Mouse (Mus musculus) CH12.LX (cell line): ENCODE results near the gene Cd164l2. TPM values are rescaled to one million over a fixed set of nuclear protein-coding genes. Genes with fewer than 3 reads are reported as not detected.

Experiments used
- DNase-seq: peaks from one replicate; pipeline ENCODE4 v3.0.0-alpha.2; 2013; ENCODE audit errors: extremely low read depth
- H3K27ac ChIP-seq: 2 replicates; pipeline ENCODE4 v1.5.1; 2012; ENCODE audit warnings: low read depth, mild to moderate bottlenecking, control low read depth, moderate library complexity; ENCODE audit not compliant: insufficient read depth
- H3K27me3 ChIP-seq: replicated peaks from 2 replicates; pipeline ENCODE3; 2012; ENCODE audit warnings: inconsistent platforms
- H3K36me3 ChIP-seq, 2 experiments: replicated peaks in 1 of 2; 2 replicates each; pipeline versions ENCODE3 to v1.6.1; 2012; ENCODE audit warnings: inconsistent platforms in 1 of 2, low read length in 1 of 2, mild to moderate bottlenecking in 1 of 2, mixed read lengths in 1 of 2, moderate library complexity in 1 of 2; ENCODE audit not compliant: control insufficient read depth in 1 of 2, insufficient read depth in 1 of 2
- H3K4me1 ChIP-seq, 2 experiments: 2 replicates each; pipeline ENCODE4 v1.6.1; 2012; ENCODE audit warnings: inconsistent platforms in 1 of 2, moderate library complexity in 1 of 2; ENCODE audit not compliant: insufficient read depth in 2 of 2, control insufficient read depth in 1 of 2
- H3K4me2 ChIP-seq: 2 replicates; pipeline ENCODE4 v1.6.1; 2012; ENCODE audit warnings: low read depth, mild to moderate bottlenecking, control low read depth; ENCODE audit not compliant: poor library complexity, insufficient read depth, severe bottlenecking
- H3K4me3 ChIP-seq, 3 experiments: fragments of 150-350 bp in 1 of 3; sonication (generic) in 1 of 3; replicated peaks in 1 of 3; 2 replicates each; pipeline versions ENCODE3 to v1.5.1; 2011 to 2012; ENCODE audit warnings: low read depth in 2 of 3, low read length in 2 of 3, mild to moderate bottlenecking in 2 of 3, moderate library complexity in 2 of 3, control low read depth in 1 of 3, improper control_type of control experiment in 1 of 3, inconsistent platforms in 1 of 3, mixed read lengths in 1 of 3; ENCODE audit not compliant: poor library complexity in 1 of 3
- H3K79me2 ChIP-seq: replicated peaks from 2 replicates; pipeline ENCODE4 v1.6.1; 2012; ENCODE audit warnings: mild to moderate bottlenecking, moderate library complexity; ENCODE audit not compliant: control insufficient read depth, poor library complexity, insufficient read depth, severe bottlenecking; ENCODE audit errors: extremely low read depth
- H3K9ac ChIP-seq: 2 replicates; pipeline ENCODE4 v1.6.1; 2012; ENCODE audit warnings: low read depth, mild to moderate bottlenecking, control low read depth, moderate library complexity; ENCODE audit not compliant: insufficient read depth
- H3K9me3 ChIP-seq: replicated peaks from 2 replicates; pipeline ENCODE3; 2012; ENCODE audit warnings: low read length, inconsistent platforms, mixed read lengths
- BHLHE40 ChIP-seq: IDR thresholded peaks from 2 replicates; pipeline ENCODE4 v1.6.1; 2011; ENCODE audit warnings: mild to moderate bottlenecking, low read depth, low read length, improper control_type of control experiment
- CHD1 ChIP-seq: IDR thresholded peaks from 2 replicates; pipeline ENCODE4 v1.6.1; 2012; ENCODE audit warnings: low read depth, low read length, improper control_type of control experiment, inconsistent platforms
- CTCF ChIP-seq, 2 experiments: IDR thresholded peaks in 1 of 2; conservative IDR thresholded peaks in 1 of 2; 2 replicates each; pipeline ENCODE4 v1.5.1; 2011 to 2012; ENCODE audit warnings: low read depth in 2 of 2, low read length in 2 of 2, improper control_type of control experiment in 1 of 2, inconsistent platforms in 1 of 2, mild to moderate bottlenecking in 1 of 2, moderate library complexity in 1 of 2
- ELF1 ChIP-seq: IDR thresholded peaks from 2 replicates; pipeline ENCODE4 v1.6.1; 2014; ENCODE audit warnings: low read depth, mild to moderate bottlenecking, inconsistent platforms, low read length, improper control_type of control experiment
- EP300 ChIP-seq: IDR thresholded peaks from 2 replicates; pipeline ENCODE4 v1.6.1; 2011; ENCODE audit warnings: low read length, improper control_type of control experiment
- GABPA ChIP-seq: IDR thresholded peaks from 2 replicates; pipeline ENCODE4 v1.6.1; 2012; ENCODE audit warnings: low read depth, low read length, improper control_type of control experiment, inconsistent platforms; ENCODE audit not compliant: insufficient replicate concordance
- HCFC1 ChIP-seq: IDR thresholded peaks from 2 replicates; pipeline ENCODE4 v1.6.1; 2012; ENCODE audit warnings: low read depth, mild to moderate bottlenecking, inconsistent platforms, low read length, improper control_type of control experiment
- IRF4 ChIP-seq: IDR thresholded peaks from 2 replicates; pipeline ENCODE4 v1.6.1; 2014; ENCODE audit warnings: low read depth, mild to moderate bottlenecking, inconsistent platforms, low read length, improper control_type of control experiment
- JUN ChIP-seq: IDR thresholded peaks from 2 replicates; pipeline ENCODE4 v1.6.1; 2011; ENCODE audit warnings: low read depth, mild to moderate bottlenecking, low read length, improper control_type of control experiment, moderate library complexity; ENCODE audit not compliant: insufficient read depth
- JUND ChIP-seq: conservative IDR thresholded peaks from 2 replicates; pipeline ENCODE4 v1.6.1; 2011; ENCODE audit warnings: low read depth, low read length, improper control_type of control experiment
- KAT2A ChIP-seq: IDR thresholded peaks from 2 replicates; pipeline ENCODE4 v1.6.1; 2012; ENCODE audit warnings: low read length, improper control_type of control experiment, inconsistent platforms; ENCODE audit not compliant: insufficient replicate concordance
- MAFK ChIP-seq: IDR thresholded peaks from 2 replicates; pipeline ENCODE4 v1.6.1; 2011; ENCODE audit warnings: low read length, improper control_type of control experiment; ENCODE audit not compliant: insufficient replicate concordance
- MAX ChIP-seq: IDR thresholded peaks from 2 replicates; pipeline ENCODE4 v1.6.1; 2011; ENCODE audit warnings: low read length, improper control_type of control experiment
- MAZ ChIP-seq: IDR thresholded peaks from 2 replicates; pipeline ENCODE4 v1.6.1; 2012; ENCODE audit warnings: low read depth, mild to moderate bottlenecking, inconsistent platforms, low read length, improper control_type of control experiment, moderate library complexity
- MXI1 ChIP-seq: IDR thresholded peaks from 2 replicates; pipeline ENCODE4 v1.6.1; 2011; ENCODE audit warnings: mild to moderate bottlenecking, low read depth, low read length, improper control_type of control experiment
- NELFE ChIP-seq: IDR thresholded peaks from 2 replicates; pipeline ENCODE4 v1.6.1; 2011; ENCODE audit warnings: low read depth, low read length, improper control_type of control experiment
- NRF1 ChIP-seq: IDR thresholded peaks from 2 replicates; pipeline ENCODE4 v1.6.1; 2014; ENCODE audit warnings: low read depth, mild to moderate bottlenecking, inconsistent platforms, low read length, improper control_type of control experiment, moderate library complexity
- PAX5 ChIP-seq: IDR thresholded peaks from 2 replicates; pipeline ENCODE4 v1.6.1; 2012; ENCODE audit warnings: low read length, inconsistent platforms, mixed read lengths
- POLR2A ChIP-seq: IDR thresholded peaks from 2 replicates; pipeline ENCODE4 v1.6.1; 2011; ENCODE audit warnings: low read depth, mild to moderate bottlenecking, improper control_type of control experiment, low read length
- POLR2AphosphoS2 ChIP-seq: IDR thresholded peaks from 2 replicates; pipeline ENCODE4 v1.6.1; 2011; ENCODE audit warnings: low read depth, low read length, improper control_type of control experiment
- RAD21 ChIP-seq: IDR thresholded peaks from 2 replicates; pipeline ENCODE4 v1.6.1; 2011; ENCODE audit warnings: low read depth, mild to moderate bottlenecking, low read length, improper control_type of control experiment, moderate library complexity
- RCOR1 ChIP-seq: conservative IDR thresholded peaks from 2 replicates; pipeline ENCODE4 v1.6.1; 2012; ENCODE audit warnings: low read depth, mild to moderate bottlenecking, inconsistent platforms, low read length, improper control_type of control experiment
- SMC3 ChIP-seq: IDR thresholded peaks from 2 replicates; pipeline ENCODE4 v1.6.1; 2011; ENCODE audit warnings: low read depth, low read length, improper control_type of control experiment
- TCF12 ChIP-seq: IDR thresholded peaks from 2 replicates; pipeline ENCODE4 v1.6.1; 2014; ENCODE audit warnings: low read depth, mild to moderate bottlenecking, inconsistent platforms, low read length, improper control_type of control experiment
- UBTF ChIP-seq: IDR thresholded peaks from 2 replicates; pipeline ENCODE4 v1.6.1; 2012; ENCODE audit warnings: low read depth, mild to moderate bottlenecking, inconsistent platforms, low read length, improper control_type of control experiment, moderate library complexity
- USF2 ChIP-seq: conservative IDR thresholded peaks from 2 replicates; pipeline ENCODE4 v1.6.1; 2011; ENCODE audit warnings: low read depth, low read length, improper control_type of control experiment
- ZC3H11A ChIP-seq: IDR thresholded peaks from 2 replicates; pipeline ENCODE4 v1.6.1; 2012; ENCODE audit warnings: low read depth, mild to moderate bottlenecking, inconsistent platforms, low read length, improper control_type of control experiment
- ZKSCAN1 ChIP-seq: IDR thresholded peaks from 2 replicates; pipeline ENCODE4 v1.6.1; 2012; ENCODE audit warnings: low read depth, inconsistent platforms, low read length, improper control_type of control experiment, borderline replicate concordance
- ZMIZ1 ChIP-seq: IDR thresholded peaks from 2 replicates; pipeline ENCODE4 v1.6.1; 2012; ENCODE audit warnings: low read depth, mild to moderate bottlenecking, inconsistent platforms, low read length, improper control_type of control experiment
- ZNF384 ChIP-seq: IDR thresholded peaks from 2 replicates; pipeline ENCODE4 v1.6.1; 2012; ENCODE audit warnings: low read depth, low read length, improper control_type of control experiment, inconsistent platforms
- dilution Hi-C: fragments of 300-500 bp; cut with MboI; formaldehyde crosslinking; loops from 2 replicates; pipeline ENCODE4 v1.14.3; 2020; ENCODE audit warnings: low sequenced_read_pairs; ENCODE audit not compliant: extremely low pct_unique_long_range_greater_than_20kb, extremely low pct_ligation_motif_present
- in situ Hi-C: fragments of 300-500 bp; cut with MboI; formaldehyde crosslinking; loops from 3 replicates; pipeline ENCODE4 v1.14.3; 2019; ENCODE audit warnings: low sequenced_read_pairs, low pct_ligation_motif_present, low pct_unique_long_range_greater_than_20kb, mixed read lengths
- polyA plus RNA-seq: library from polyadenylated mRNA; unstranded; fragments of >175 nt; gene quantifications from 2 replicates; pipeline ENCODE4 v1.2.1, GENCODE M21; 2012; ENCODE audit warnings: low read depth; ENCODE audit not compliant: insufficient read length
- total RNA-seq, 2 experiments: library from RNA; depleted of rRNA; stranded (reverse); fragments of 300-350 nt in 1 of 2; fragments of >200 nt in 1 of 2; gene quantifications; 2 replicates each; pipeline ENCODE4 v1.2.3; 2012 to 2014

Cd164l2 gene
- total and polyA plus RNA-seq, 3 experiments, result not detected

DNA sequence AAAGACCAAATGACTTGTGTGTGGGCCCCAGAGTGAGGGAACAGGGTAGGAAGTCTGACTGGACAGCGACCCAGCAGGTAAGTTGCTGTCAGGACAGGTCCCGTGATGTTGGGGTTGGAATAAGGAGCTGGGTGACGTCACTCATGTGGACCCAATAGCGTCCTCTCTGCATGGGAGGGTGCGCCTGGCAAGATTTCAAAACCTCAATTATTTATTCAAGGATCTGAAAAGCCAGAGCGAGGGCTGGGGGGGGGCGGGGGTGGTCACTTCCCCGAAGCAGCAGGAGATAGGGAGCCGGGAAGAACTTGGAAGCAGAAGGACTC is 1.3 kb downstream of the Cd164l2 start:
- Histone ChIP-seq H3K9ac (no peak overlapping the region), H3K27me3 (peaks cover 46% of the 10 kb centered on the region), H3K4me1 (peaks cover 14 to 24% of the 10 kb centered on the region in 2 experiments), H3K36me3 (no peaks in the 10 kb centered on the region), H3K27ac (no peak overlapping the region), H3K4me3 (no peak overlapping the region), H3K79me2 (no peaks in the 10 kb centered on the region), H3K9me3 (no peaks in the 10 kb centered on the region), H3K4me2 (no peak overlapping the region)
- dilution Hi-C loops, result no loop called here
- TF ChIP-seq CTCF (conservative IDR thresholded peaks at IDR 0.05 in 1 of 2, IDR thresholded peaks at IDR 0.05 in 1 of 2; ENCODE audit: low read depth in 2 of 2, low read length in 2 of 2) (no peak), NRF1 (no peak), MAZ (no peak), ZC3H11A (no peak), CHD1 (no peak), MXI1 (no peak), POLR2AphosphoS2 (no peak), ZKSCAN1 (no peak), KAT2A (no peak), MAFK (no peak), UBTF (no peak), ZNF384 (no peak), HCFC1 (no peak), BHLHE40 (no peak), ELF1 (no peak), SMC3 (no peak), JUN (no peak), GABPA (no peak)
- no peak for DNase-seq
- in situ Hi-C loops, result loop anchor here (5.0 kb wide), 1 partner anchor 89 kb away; no protein-coding TSS in a partner anchor

DNA sequence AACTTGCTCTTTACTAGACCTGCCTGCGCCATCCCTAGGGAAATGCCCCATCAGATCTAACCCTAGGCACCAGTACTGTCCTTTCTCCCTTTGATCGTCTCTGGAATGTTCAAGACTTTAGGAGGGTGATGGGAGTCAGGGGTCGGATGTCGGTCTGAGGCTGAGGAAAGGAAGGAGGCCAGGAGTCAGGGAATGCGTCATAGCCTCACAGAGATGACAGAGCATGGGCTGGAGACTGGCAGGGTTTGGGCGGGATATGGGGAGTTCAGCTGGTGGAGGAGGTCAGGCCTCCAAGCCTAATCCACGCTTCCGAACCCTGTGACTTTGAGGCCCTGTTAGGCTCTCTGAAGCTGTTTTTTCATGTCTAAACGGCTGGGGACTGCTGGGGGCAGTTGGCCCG is 1.7 kb downstream of the Cd164l2 start:
- in situ Hi-C loops (loop anchor here (5.0 kb wide), 1 partner anchor 89 kb away; no protein-coding TSS in a partner anchor), dilution Hi-C loops (no loop called here)
- no peak for TF ChIP-seq MAFK
- TF ChIP-seq SMC3, result no peak
- no peak for TF ChIP-seq NELFE
- no peak for TF ChIP-seq MAX
- TF ChIP-seq POLR2A, result no peak
- TF ChIP-seq RAD21, result no peak
- TF ChIP-seq IRF4, result no peak
- TF ChIP-seq UBTF, result no peak
- no peak for TF ChIP-seq ELF1
- TF ChIP-seq PAX5, result no peak
- no peak for TF ChIP-seq CTCF (conservative IDR thresholded peaks at IDR 0.05 in 1 of 2, IDR thresholded peaks at IDR 0.05 in 1 of 2; ENCODE audit: low read depth in 2 of 2, low read length in 2 of 2)
- no peak for TF ChIP-seq EP300
- TF ChIP-seq CHD1, result no peak
- no peak for TF ChIP-seq TCF12
- TF ChIP-seq JUND, result no peak
- no peak for TF ChIP-seq HCFC1
- TF ChIP-seq USF2, result no peak
- no peak for TF ChIP-seq ZMIZ1
- no peak for TF ChIP-seq ZKSCAN1
- no peak for TF ChIP-seq RCOR1
- H3K27me3 ChIP-seq, result peaks cover 46% of the 10 kb centered on the region
- peaks cover 14 to 28% of the 10 kb centered on the region in 2 experiments for H3K4me1 ChIP-seq
- H3K9ac ChIP-seq, result no peak overlapping the region
- H3K79me2 ChIP-seq, result no peaks in the 10 kb centered on the region
- H3K4me2 ChIP-seq, result no peak overlapping the region
- H3K27ac ChIP-seq, result no peak overlapping the region
- no peaks in the 10 kb centered on the region for H3K9me3 ChIP-seq
- no peak for DNase-seq
- H3K36me3 ChIP-seq, result no peaks in the 10 kb centered on the region
- H3K4me3 ChIP-seq, result no peak overlapping the region
